10 mouse cellular contexts compared by ENCODE assay signal in the genomic region with DNA sequence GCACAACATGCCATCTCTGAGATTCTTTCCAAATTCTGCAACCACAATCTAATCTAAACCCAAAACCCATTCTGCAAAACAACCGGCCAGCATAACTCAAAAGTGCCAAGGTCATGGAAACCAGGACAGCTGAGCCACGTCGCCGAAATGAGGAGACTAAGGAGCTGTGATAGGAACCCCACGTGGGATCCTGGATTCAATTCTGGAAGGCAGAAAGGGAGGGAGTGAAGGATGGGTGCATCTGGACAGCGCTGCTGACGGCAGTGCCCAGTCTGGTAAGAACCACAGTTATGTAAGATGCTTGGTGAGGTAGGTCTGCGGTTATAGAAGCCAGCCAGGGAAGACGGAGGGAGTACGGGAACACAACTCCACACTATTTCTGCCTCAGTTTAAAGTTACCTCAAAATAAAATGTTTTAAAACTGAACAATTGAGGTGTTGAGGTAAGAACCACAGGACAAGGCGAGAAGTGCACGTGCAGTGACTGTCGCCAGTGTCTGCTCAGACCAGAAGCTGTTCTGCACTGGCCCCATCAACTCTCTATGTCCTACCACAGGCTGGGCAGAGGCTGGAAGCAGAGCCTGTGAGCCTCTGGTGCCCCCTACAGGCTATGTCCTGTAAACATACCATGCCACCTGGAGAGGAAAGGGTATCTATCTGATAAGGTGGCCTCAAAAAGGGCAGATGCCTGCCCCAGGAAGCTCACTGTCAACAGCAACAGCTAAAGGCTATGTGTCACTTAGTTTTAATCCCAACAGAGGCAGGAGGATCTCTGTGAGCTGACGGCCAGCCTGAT. TPM values are rescaled to one million over a fixed set of nuclear protein-coding genes. Genes with fewer than 3 reads are reported as not detected.
A peak's percentile ranks its signal among the peaks of the same experiment; 100 is the strongest.
DNase-seq lines count a peak whose midpoint lies in the region; ATAC-seq and TF ChIP-seq lines count a peak whose summit lies in the region.
"Had no signal": no experiment of that assay in that cellular context is flagged by ENCODE, and none has a peak within 500 bp of the region (broad histone marks: within the 10 kb centered on the region; RNA-seq: fewer than 3 reads in every experiment).

No protein-coding gene starts in this region.

- peak; percentile 82 for TF ChIP-seq CTCF in cerebellum, adult 2 months (IDR thresholded peaks at IDR 0.05; ENCODE audit: borderline replicate concordance, insufficient read depth, low read depth, low read length)
- TF ChIP-seq CTCF in gastrocnemius, adult 2 months (IDR thresholded peaks at IDR 0.05): peak; percentile 96

- no peaks in the 10 kb centered on the region for H3K27me3 ChIP-seq in cerebellum, adult 2 months (ENCODE audit: control insufficient read depth, insufficient read depth, low read length)
- H3K27me3 ChIP-seq in stomach, embryonic 14.5 days (ENCODE audit: control insufficient read depth, insufficient read depth, low read length): no peaks in the 10 kb centered on the region
- H3K27me3 ChIP-seq: embryonic facial prominence, embryonic 12.5 days; neural tube, embryonic 12.5 days had no signal

- no peak overlapping the region for H3K27ac ChIP-seq in cerebellum, adult 2 months (ENCODE audit: insufficient read depth, low read length)
- H3K27ac ChIP-seq in gastrocnemius, adult 2 months: peak overlapping the region; percentile 67
- no peak overlapping the region for H3K27ac ChIP-seq in stomach, embryonic 14.5 days (ENCODE audit: low read length)
- H3K27ac ChIP-seq: embryonic facial prominence, embryonic 12.5 days; neural tube, embryonic 12.5 days had no signal

- H3K4me2 ChIP-seq in stomach, embryonic 14.5 days (replicated peaks; ENCODE audit: low read depth, low read length): no peak overlapping the region
- H3K4me2 ChIP-seq: embryonic facial prominence, embryonic 12.5 days; neural tube, embryonic 12.5 days had no signal

- no peak overlapping the region for H3K9ac ChIP-seq in stomach, embryonic 14.5 days (replicated peaks; ENCODE audit: low read depth, low read length)
- H3K9ac ChIP-seq: embryonic facial prominence, embryonic 12.5 days; neural tube, embryonic 12.5 days had no signal

- no peak for TF ChIP-seq POLR2A in cerebellum, adult 2 months (IDR thresholded peaks at IDR 0.05; ENCODE audit: borderline replicate concordance, insufficient read depth, low read length)

- no peak overlapping the region for H3K4me3 ChIP-seq in cerebellum, adult 2 months (replicated peaks; ENCODE audit: insufficient read depth, low read depth, low read length)
- H3K4me3 ChIP-seq in gastrocnemius, adult 2 months: no peak overlapping the region
- H3K4me3 ChIP-seq in stomach, embryonic 14.5 days (ENCODE audit: low read depth, low read length): no peak overlapping the region
- H3K4me3 ChIP-seq: embryonic facial prominence, embryonic 12.5 days; neural tube, embryonic 12.5 days had no signal

- intact Hi-C loops in gastrocnemius, adult 2 months (cut with DNase I): loop anchor here (1.0 to 5.0 kb wide), 2 partner anchors 46 to 225 kb away; no protein-coding TSS in a partner anchor
- intact Hi-C loops in left cerebral cortex, postnatal 25 days (cut with DNase I): loop anchor here (2.0 to 5.0 kb wide), 2 partner anchors 47 to 225 kb away; no protein-coding TSS in a partner anchor

- H3K36me3 ChIP-seq in stomach, embryonic 14.5 days (ENCODE audit: control insufficient read depth, insufficient read depth, low read length): peaks cover 46% of the 10 kb centered on the region

- 79% methylated on average over 14 of the region's 14 CpGs for WGBS in cerebellum, adult 2 months
- WGBS in stomach, embryonic 14.5 days: 72% methylated on average over 14 of the region's 14 CpGs

- H3K9me3 ChIP-seq in stomach, embryonic 14.5 days (ENCODE audit: control insufficient read depth, low read depth, low read length): no peaks in the 10 kb centered on the region
- H3K9me3 ChIP-seq: embryonic facial prominence, embryonic 12.5 days; neural tube, embryonic 12.5 days had no signal

- peak; percentile 42 for ATAC-seq in inflammation-experienced regulatory T-cells, adult 6 months
- ATAC-seq in monocyte, adult 5-6 weeks (replicated peaks; ENCODE audit: insufficient number of reproducible peaks, low FRiP score, low TSS enrichment, poor library complexity, severe bottlenecking): peak; percentile 62
- 0 out of 2 replicates have a peak, but pooled peaks have one; percentile 51 for ATAC-seq in stomach, embryonic 14.5 days (ENCODE audit: insufficient number of reproducible peaks, insufficient read depth, low FRiP score, low read depth)

- peak; percentile 80 for DNase-seq in ovary, adult 18-20 months (ENCODE audit: low spot score)
- no peak for DNase-seq in ovary, postnatal 10 days (ENCODE audit: low spot score)
- DNase-seq in cerebellum, adult 2 months: peak; percentile 61 to 69
- DNase-seq in gastrocnemius, adult 2 months: peak; percentile 83
- DNase-seq in left cerebral cortex, postnatal 25 days (ENCODE audit: low spot score in 2 of 2): peak; percentile 59 to 63

- peaks cover 9% of the 10 kb centered on the region; the same call in 1 of the 2 replicates for H3K4me1 ChIP-seq in cerebellum, adult 2 months (ENCODE audit: control insufficient read depth, insufficient read depth, low read length)
- H3K4me1 ChIP-seq in stomach, embryonic 14.5 days (ENCODE audit: control insufficient read depth, insufficient read depth, low read length): no peaks in the 10 kb centered on the region
- H3K4me1 ChIP-seq: embryonic facial prominence, embryonic 12.5 days; neural tube, embryonic 12.5 days had no signal

RNA-seq across cellular contexts. Expression of a gene that starts 25.3 kb away (rescaled TPM):
- 14.2 and 15.5 TPM in 2 replicates for polyA plus RNA-seq in cerebellum, adult 2 months (2012; rRNA removed)
- 100 to 1,000 TPM in 1 of 2 experiments, 10 to 100 TPM in 1; 46.5 to 139 TPM for total RNA-seq in gastrocnemius, adult 2 months (2021)
- 1 to 10 TPM in 1 of 3 experiments, under 1 TPM in 2; 0.67 to 1.6 (median 0.85) TPM for polyA plus RNA-seq in inflammation-experienced regulatory T-cells, adult 6 months (2017; shearing (Covaris generic))
- 1 to 10 TPM; 8.6 to 9.7 TPM for total RNA-seq in left cerebral cortex, postnatal 25 days (2021)
- total RNA-seq in monocyte, adult 5-6 weeks (2017): 0.29 TPM in 1 of 3 replicates, not detected in the others
- 197 and 202 TPM in 2 replicates for polyA plus RNA-seq in stomach, embryonic 14.5 days (2014; fragmentation: Nextera tagmentation; extraction: Ambion mirVana)

RNA-seq across cellular contexts. Expression of a gene that starts 35.2 kb away (rescaled TPM):
- polyA plus RNA-seq in cerebellum, adult 2 months (2012; rRNA removed): 31.1 and 33.1 TPM in 2 replicates
- 10 to 100 TPM; 29.8 to 31.7 TPM for total RNA-seq in gastrocnemius, adult 2 months (2021)
- 100 to 1,000 TPM in 2 of 3 experiments, 10 to 100 TPM in 1; 64.4 to 113 (median 110) TPM for polyA plus RNA-seq in inflammation-experienced regulatory T-cells, adult 6 months (2017; shearing (Covaris generic))
- 10 to 100 TPM; 36.4 to 40.0 TPM for total RNA-seq in left cerebral cortex, postnatal 25 days (2021)
- total RNA-seq in monocyte, adult 5-6 weeks (2017): 62.1 to 83.4 TPM (median 78.5 TPM) in 3 replicates
- 21.0 and 21.4 TPM in 2 replicates for polyA plus RNA-seq in stomach, embryonic 14.5 days (2014; fragmentation: Nextera tagmentation; extraction: Ambion mirVana)

Comparison
In these comparisons a context has a peak if more than half of its experiments do, and no peak if none do; other contexts are left out.
1. RNA of a gene that starts 25.3 kb away (total RNA-seq): 46.5 to 139 TPM in gastrocnemius, adult 2 months; 8.6 to 9.7 TPM in left cerebral cortex, postnatal 25 days and 0.29 TPM in monocyte, adult 5-6 weeks; every median in the first group is over 4 times any median in the second.
2. Peak in every context shown above with its lines, with median percentiles within 50 percentile points of each other: ATAC-seq.